Mouse (Mus musculus) myocyte (in vitro differentiated cells): ENCODE results near the gene Rmi2.

Experiments used
- E2F4 ChIP-seq: IDR thresholded peaks from one replicate; pipeline ENCODE4 v1.6.1; 2011; ENCODE audit warnings: mild to moderate bottlenecking, control low read depth, moderate library complexity; ENCODE audit not compliant: insufficient read depth
- MYOG ChIP-seq, 3 experiments: IDR thresholded peaks; one replicate each; pipeline ENCODE4 v1.6.1; 2011; ENCODE audit warnings: control low read depth in 2 of 3, low read depth in 2 of 3, mild to moderate bottlenecking in 2 of 3; ENCODE audit not compliant: insufficient read length in 2 of 3, control insufficient read depth in 1 of 3, insufficient read depth in 1 of 3
- POLR2A ChIP-seq: IDR thresholded peaks from one replicate; pipeline ENCODE4 v1.6.1; 2011; ENCODE audit warnings: low read depth, mild to moderate bottlenecking, control low read depth, moderate library complexity; ENCODE audit not compliant: insufficient read length
- USF1 ChIP-seq: IDR thresholded peaks from one replicate; pipeline ENCODE4 v1.6.1; 2011; ENCODE audit warnings: low read depth, mild to moderate bottlenecking, control low read depth, moderate library complexity

DNA sequence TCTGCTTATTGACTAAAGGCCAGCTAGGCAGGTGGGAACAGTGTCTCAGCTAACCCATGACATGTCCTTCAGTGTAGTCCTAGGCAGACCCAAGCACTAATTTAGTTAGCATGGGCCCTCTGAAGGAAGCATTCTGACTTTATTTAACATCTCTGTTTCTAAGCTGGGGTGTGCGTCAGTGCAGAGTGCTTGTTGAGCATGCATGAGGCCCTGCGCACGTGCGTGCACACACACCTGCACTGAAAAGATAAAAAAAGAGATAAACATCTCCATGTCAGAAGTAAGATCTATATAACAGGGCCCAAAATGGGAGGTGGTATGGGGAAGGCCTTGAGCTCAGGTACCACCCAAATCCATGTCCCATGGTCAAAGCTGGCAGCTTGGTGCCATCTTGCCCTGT lies 80.2 kb downstream of the Rmi2 start:
- no peak for TF ChIP-seq POLR2A
- TF ChIP-seq USF1, result no peak
- TF ChIP-seq MYOG (IDR thresholded peaks at IDR 0.05; ENCODE audit: control insufficient read depth in 1 of 3, insufficient read depth in 1 of 3, insufficient read length in 2 of 3, low read depth in 2 of 3), result no peak
- no peak for TF ChIP-seq E2F4
